Mouse (Mus musculus) midbrain, embryonic 16.5 days (tissue): Measurements from ENCODE around the gene Sema4d. TPM values are rescaled to one million over a fixed set of nuclear protein-coding genes. Genes with fewer than 3 reads are reported as not detected.

ENCODE experiments used
- ATAC-seq: fragments of 200-750 bp; cut with Nextera tagmentation; 2 replicates; pipeline ENCODE4 v1.8.0; 2017; ENCODE audit warnings: moderate TSS enrichment
- H3K27ac ChIP-seq: fragments of 300-500 bp; sonication (generic); 2 replicates; pipeline ENCODE4 v1.5.1; 2014; ENCODE audit warnings: mild to moderate bottlenecking, low read length, mixed read lengths
- H3K27me3 ChIP-seq: fragments of 300-500 bp; sonication (generic); 2 replicates; pipeline ENCODE4 v1.6.1; 2014; ENCODE audit warnings: low read depth, low read length, mixed read lengths; ENCODE audit not compliant: control insufficient read depth, insufficient read depth
- H3K36me3 ChIP-seq: fragments of 300-500 bp; sonication (generic); 2 replicates; pipeline ENCODE4 v1.6.1; 2014; ENCODE audit warnings: mild to moderate bottlenecking, low read length, moderate library complexity, mixed read lengths; ENCODE audit not compliant: control insufficient read depth, insufficient read depth
- H3K4me1 ChIP-seq: fragments of 300-500 bp; sonication (generic); 2 replicates; pipeline ENCODE4 v1.6.1; 2014; ENCODE audit warnings: mild to moderate bottlenecking, low read length, mixed read lengths; ENCODE audit not compliant: control insufficient read depth, insufficient read depth
- H3K4me2 ChIP-seq: fragments of 300-500 bp; sonication (generic); 2 replicates; pipeline ENCODE4 v1.6.1; 2014; ENCODE audit warnings: mild to moderate bottlenecking, low read length, mixed read lengths
- H3K4me3 ChIP-seq: fragments of 300-500 bp; sonication (generic); 2 replicates; pipeline ENCODE4 v1.5.1; 2014; ENCODE audit warnings: low read depth, mild to moderate bottlenecking, low read length, moderate library complexity, mixed read lengths
- H3K9ac ChIP-seq: fragments of 300-500 bp; sonication (generic); 2 replicates; pipeline ENCODE4 v1.6.1; 2014; ENCODE audit warnings: low read depth, low read length, mixed read lengths
- H3K9me3 ChIP-seq: fragments of 300-500 bp; sonication (generic); replicated peaks from 2 replicates; pipeline ENCODE4 v1.6.1; 2014; ENCODE audit warnings: mild to moderate bottlenecking, low read length, mixed read lengths; ENCODE audit not compliant: control insufficient read depth, poor library complexity, severe bottlenecking
- WGBS: fragments of 180-500 bp; shearing (Covaris S2); extraction: QIAGEN DNeasy Blood & Tissue Kit; methylation state at CpG from one replicate; pipeline ENCODE4 v1.1.7; 2014; 5-methylcytosine and 5-hydroxymethylcytosine counted together
- microRNA-seq: library from miRNA; unstranded; fragments of <30 nt; microRNA quantifications from one replicate; pipeline ENCODE4, GENCODE M21; 2017
- polyA plus RNA-seq: library from polyadenylated mRNA; unstranded; fragments of >200 nt; fragmentation: Nextera tagmentation; extraction: Ambion mirVana; gene quantifications from 2 replicates; pipeline ENCODE4 v1.2.1, GENCODE M21; 2015

The Sema4d gene
- polyA plus RNA-seq, 1 experiment from 2014 or later = 16.7 TPM

DNA sequence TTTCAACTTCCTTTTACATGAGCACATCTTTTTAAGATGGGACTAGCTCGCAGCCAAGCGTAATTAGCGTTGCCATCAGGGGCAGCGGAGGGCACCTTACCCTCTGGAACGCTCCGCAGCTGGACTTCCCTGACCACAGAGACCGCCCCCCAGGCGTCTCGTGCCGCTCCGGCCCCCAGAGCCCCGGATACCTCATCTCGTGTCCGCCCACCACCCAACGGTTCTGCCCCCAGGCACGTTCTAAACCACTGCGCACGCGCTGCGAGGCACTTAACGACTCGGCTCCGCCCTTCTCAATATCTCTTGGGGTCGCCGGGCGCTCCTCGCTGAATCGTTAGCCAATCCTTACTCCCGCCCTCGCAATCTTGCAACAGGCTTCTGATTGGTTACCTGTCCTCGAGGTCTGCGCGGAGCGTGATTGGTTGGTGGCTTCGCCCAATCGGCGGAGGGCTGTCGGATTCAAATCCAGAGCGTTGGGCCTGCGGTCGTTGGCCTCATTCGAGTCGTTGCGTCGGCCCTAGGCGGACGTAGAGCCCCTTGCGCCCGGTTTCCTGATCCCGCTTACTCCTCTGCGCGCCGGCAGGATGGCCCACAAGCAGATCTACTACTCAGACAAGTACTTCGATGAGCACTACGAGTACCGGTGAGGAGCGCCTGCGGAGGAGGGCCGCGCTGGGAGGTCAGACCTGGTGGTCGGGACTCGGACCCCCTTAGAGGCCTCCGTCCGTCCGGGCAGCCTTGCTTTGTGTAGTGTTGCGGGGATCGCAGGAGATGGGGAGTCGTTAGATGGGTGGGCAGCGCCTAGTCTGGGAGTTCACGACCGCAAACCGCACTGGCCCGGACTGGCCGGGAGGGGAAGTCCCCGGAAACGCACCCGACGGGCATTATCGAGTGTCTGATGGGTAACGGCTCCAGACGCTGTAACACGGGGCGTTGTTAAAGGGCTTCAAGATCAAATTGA is 148.4 kb downstream of the Sema4d start, which contains the start of gene Cks2:
Cks2 (plus strand) TSS at position 404 of the 961 bp plus-strand sequence.
- peaks cover 10% of the 10 kb centered on the region for H3K4me1 ChIP-seq
- H3K9me3 ChIP-seq = no peaks in the 10 kb centered on the region
- peak within 1 kb of the TSS; percentile 82 for H3K9ac ChIP-seq
- peak within 1 kb of the TSS; percentile 97 for H3K4me2 ChIP-seq
- peak; percentile 99 for ATAC-seq
- H3K36me3 ChIP-seq = no peaks in the 10 kb centered on the region
- H3K4me3 ChIP-seq = peak within 1 kb of the TSS; percentile 71
- H3K27ac ChIP-seq = peak within 1 kb of the TSS; percentile 73
- H3K27me3 ChIP-seq = no peaks in the 10 kb centered on the region
- WGBS = under 1% methylated on average over 83 of the region's 83 CpGs

DNA sequence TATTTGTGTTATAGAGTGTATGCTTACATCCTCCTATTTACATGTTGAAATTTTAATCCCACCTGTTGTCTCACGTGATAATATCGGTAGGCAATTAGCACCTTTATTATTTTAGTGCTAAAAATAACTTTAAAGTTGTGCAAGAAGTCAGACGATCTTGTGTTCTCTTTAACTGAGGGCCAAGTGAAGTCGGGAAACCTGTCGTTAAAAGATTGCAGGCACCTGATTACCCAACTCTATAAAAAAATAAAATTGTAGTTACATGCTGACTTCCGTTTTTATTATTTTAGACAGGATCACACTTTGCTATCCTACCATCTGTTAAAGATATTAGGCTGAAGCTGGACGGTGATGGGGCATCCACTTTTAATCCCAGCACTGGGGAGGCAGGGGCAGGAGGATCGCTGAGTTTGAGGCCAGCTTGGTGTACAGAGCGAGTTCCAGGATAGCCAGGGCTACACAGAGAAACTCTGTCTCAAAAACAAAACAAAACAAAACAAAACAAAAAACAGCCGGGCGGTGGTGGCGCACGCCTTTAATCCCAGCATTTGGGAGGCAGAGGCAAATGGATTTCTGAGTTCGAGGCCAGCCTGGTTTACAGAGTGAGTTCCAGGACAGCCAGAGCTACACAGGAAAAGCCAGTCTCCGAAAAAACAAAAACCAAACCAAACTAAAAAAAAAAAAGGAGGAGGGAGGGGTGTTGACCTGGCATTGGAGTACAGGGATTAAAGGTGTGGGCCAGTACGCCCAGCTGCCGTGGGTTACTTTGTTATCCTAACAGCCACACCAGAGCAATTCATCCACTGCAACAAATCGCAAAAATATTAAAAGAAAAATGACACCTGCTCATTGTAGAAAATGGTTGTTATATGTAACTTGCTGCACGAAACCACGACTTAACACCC is 149.4 kb downstream of the Sema4d start:
- no peaks in the 10 kb centered on the region for H3K9me3 ChIP-seq
- WGBS = 47% methylated on average over 20 of the region's 20 CpGs
- ATAC-seq = peak; percentile 49
- peak overlapping the region; percentile 76 for H3K4me2 ChIP-seq
- H3K27ac ChIP-seq = peak overlapping the region; percentile 73
- H3K4me1 ChIP-seq = peaks cover 10% of the 10 kb centered on the region
- H3K36me3 ChIP-seq = no peaks in the 10 kb centered on the region
- peak overlapping the region; percentile 82 for H3K9ac ChIP-seq
- peak overlapping the region; percentile 71 for H3K4me3 ChIP-seq
- H3K27me3 ChIP-seq = no peaks in the 10 kb centered on the region

GRCm38 (mm10) chr13:51642171-51642778 is 151.3 kb downstream of the Sema4d start:
- H3K27me3 ChIP-seq = no peaks in the 10 kb centered on the region
- H3K9me3 ChIP-seq = no peaks in the 10 kb centered on the region
- H3K9ac ChIP-seq = no peak overlapping the region
- no peaks in the 10 kb centered on the region for H3K36me3 ChIP-seq
- ATAC-seq = no peak
- no peak overlapping the region for H3K4me2 ChIP-seq
- H3K4me3 ChIP-seq = no peak overlapping the region
- peaks cover 10% of the 10 kb centered on the region for H3K4me1 ChIP-seq
- no peak overlapping the region for H3K27ac ChIP-seq
- 35% methylated on average over 11 of the region's 11 CpGs for WGBS

- 95% methylated on average over 3 of the region's 3 CpGs for WGBS
- no peaks in the 10 kb centered on the region for H3K9me3 ChIP-seq
- no peaks in the 10 kb centered on the region for H3K36me3 ChIP-seq
- H3K9ac ChIP-seq = no peak overlapping the region
- no peaks in the 10 kb centered on the region for H3K27me3 ChIP-seq
- H3K4me3 ChIP-seq = no peak overlapping the region
- peaks cover 8% of the 10 kb centered on the region for H3K4me1 ChIP-seq
- ATAC-seq = no peak
- no peak overlapping the region for H3K27ac ChIP-seq
- H3K4me2 ChIP-seq = no peak overlapping the region
Observed at GRCm38 (mm10) chr13:51641424-51641823, 152.1 kb downstream of the Sema4d start.

GRCm38 (mm10) chr13:51638958-51639357 is 154.6 kb downstream of the Sema4d start:
- no peak overlapping the region for H3K27ac ChIP-seq
- no peak overlapping the region for H3K4me2 ChIP-seq
- H3K36me3 ChIP-seq = no peaks in the 10 kb centered on the region
- no peak overlapping the region for H3K9ac ChIP-seq
- no peak overlapping the region for H3K4me3 ChIP-seq
- no peaks in the 10 kb centered on the region for H3K27me3 ChIP-seq
- 94% methylated on average over 4 of the region's 4 CpGs for WGBS
- H3K9me3 ChIP-seq = no peaks in the 10 kb centered on the region
- no peak for ATAC-seq
- H3K4me1 ChIP-seq = no peaks in the 10 kb centered on the region

Small RNAs within 50 kb of the gene (microRNA-seq; reads per million reads assigned to microRNA genes)
- gene Gm23566 = not detected

Other genes starting within 250 kb of the Sema4d start
- gene Shc3, start 224.3 kb downstream of the Sema4d start, polyA plus RNA-seq = 7.2 and 8.3 TPM in 2 replicates
- 26.3 and 35.8 TPM in 2 replicates for gene Cks2, start 148.5 kb downstream of the Sema4d start, polyA plus RNA-seq
- gene Secisbp2, start 142.1 kb downstream of the Sema4d start, polyA plus RNA-seq = 29.4 and 33.6 TPM in 2 replicates
- gene Gadd45g, start 52.9 kb upstream of the Sema4d start, polyA plus RNA-seq = 44.2 and 45.5 TPM in 2 replicates